Comparison of ENCODE assay signal across 31 mouse cellular contexts in genomic region chr4:126846971-126847370, GRCm38 (mm10).
A peak's percentile ranks its signal among the peaks of the same experiment; 100 is the strongest.
DNase-seq lines count a peak whose midpoint lies in the region; ATAC-seq and TF ChIP-seq lines count a peak whose summit lies in the region.
"Had no signal": no experiment of that assay in that cellular context is flagged by ENCODE, and none has a peak within 500 bp of the region (broad histone marks: within the 10 kb centered on the region; RNA-seq: fewer than 3 reads in every experiment).

No protein-coding gene starts in this region.

- no peak overlapping the region for H3K4me2 ChIP-seq in embryonic facial prominence, embryonic 15.5 days (replicated peaks)
- H3K4me2 ChIP-seq in myocyte (ENCODE audit: low read depth): peak overlapping the region; percentile 24
- H3K4me2 ChIP-seq: embryonic facial prominence, embryonic 12.5 days; forebrain, embryonic 12.5 days; liver, embryonic 12.5 days; midbrain, embryonic 13.5 days had no signal

- H3K4me3 ChIP-seq in embryonic facial prominence, embryonic 15.5 days (replicated peaks): no peak overlapping the region
- no peak overlapping the region for H3K4me3 ChIP-seq in embryonic facial prominence, embryonic 10.5 days
- H3K4me3 ChIP-seq in left cerebral cortex, adult 2 months: no peak overlapping the region
- H3K4me3 ChIP-seq in myocyte: no peak overlapping the region
- H3K4me3 ChIP-seq: embryonic facial prominence, embryonic 12.5 days; erythroblast, embryonic 14.5 days; forebrain, embryonic 12.5 days; hindbrain, embryonic 10.5 days; liver, embryonic 12.5 days; megakaryocyte, embryonic 14.5 days; midbrain, embryonic 13.5 days had no signal

- no peak overlapping the region for H3ac ChIP-seq in myocyte (ENCODE audit: control insufficient read depth, insufficient read length)

- 0 out of 2 replicates have a peak, but pooled peaks have one; percentile 21 for ATAC-seq in embryonic facial prominence, embryonic 15.5 days (ENCODE audit: insufficient number of reproducible peaks, low FRiP score, low TSS enrichment, low read depth)
- ATAC-seq: forebrain, postnatal 0 days; intestine, postnatal 0 days; liver, embryonic 12.5 days; liver, postnatal 0 days; lung, postnatal 0 days; midbrain, embryonic 13.5 days had no signal

- H3K9me3 ChIP-seq in embryonic facial prominence, embryonic 15.5 days (replicated peaks): no peaks in the 10 kb centered on the region
- no peaks in the 10 kb centered on the region for H3K9me3 ChIP-seq in embryonic facial prominence, embryonic 10.5 days
- H3K9me3 ChIP-seq: embryonic facial prominence, embryonic 12.5 days; forebrain, embryonic 12.5 days; G1E; hindbrain, embryonic 10.5 days; liver, embryonic 12.5 days; midbrain, embryonic 13.5 days had no signal

- TF ChIP-seq POLR2A in myocyte (IDR thresholded peaks at IDR 0.05; ENCODE audit: insufficient read length, low read depth): no peak

- DNase-seq in embryonic facial prominence, embryonic 10.5 days (ENCODE audit: low spot score): no peak
- DNase-seq in left cerebral cortex, adult 2 months (ENCODE audit: extremely low spot score in 1 of 2, low spot score in 2 of 2): no peak
- DNase-seq in left cerebral cortex, postnatal 4 days: no peak
- DNase-seq in Muller cell, postnatal 12 days (ENCODE audit: inconsistent ontology term): peak; percentile 53
- no peak for DNase-seq in lung, adult 18-20 months
- DNase-seq: cerebellum, adult 11 months; cerebellum, adult 9-10 months; cerebellum, postnatal 36 days; forebrain, postnatal 0 days; gastrocnemius, postnatal 14 days; heart, postnatal 14 days; kidney, adult 9 months; kidney, postnatal 10 days; liver, postnatal 0 days; lung, postnatal 4 days; right cerebral cortex, postnatal 4 days; thymus, adult 18-20 months; thymus, postnatal 25 days had no signal

- H3K9ac ChIP-seq in embryonic facial prominence, embryonic 15.5 days: no peak overlapping the region
- H3K9ac ChIP-seq: embryonic facial prominence, embryonic 12.5 days; forebrain, embryonic 12.5 days; forebrain, postnatal 0 days; liver, embryonic 12.5 days; liver, postnatal 0 days; midbrain, embryonic 13.5 days had no signal

- H3K36me3 ChIP-seq in embryonic facial prominence, embryonic 15.5 days: peaks cover 58% of the 10 kb centered on the region
- H3K36me3 ChIP-seq in embryonic facial prominence, embryonic 10.5 days (replicated peaks): peaks cover 61% of the 10 kb centered on the region
- H3K36me3 ChIP-seq in myocyte (ENCODE audit: control insufficient read depth, insufficient read depth): no peaks in the 10 kb centered on the region

- H3K4me1 ChIP-seq in embryonic facial prominence, embryonic 15.5 days: 0 out of 2 replicates have a peak, but pooled peaks cover 2% of the 10 kb centered on the region
- H3K4me1 ChIP-seq in embryonic facial prominence, embryonic 10.5 days: peaks cover 4% of the 10 kb centered on the region; the same call in 1 of the 2 replicates
- H3K4me1 ChIP-seq: forebrain, embryonic 12.5 days; hindbrain, embryonic 10.5 days; liver, embryonic 12.5 days; midbrain, embryonic 13.5 days had no signal

- TF ChIP-seq CTCF in left cerebral cortex, adult 2 months (IDR thresholded peaks at IDR 0.05): no peak; the same call in 1 of the 2 replicates

- WGBS in embryonic facial prominence, embryonic 15.5 days: 53% methylated on average over 7 of the region's 7 CpGs
- 68% methylated on average over 7 of the region's 7 CpGs for WGBS in embryonic facial prominence, embryonic 10.5 days

- H3K27me3 ChIP-seq in embryonic facial prominence, embryonic 15.5 days: no peaks in the 10 kb centered on the region
- no peaks in the 10 kb centered on the region for H3K27me3 ChIP-seq in embryonic facial prominence, embryonic 10.5 days (replicated peaks; ENCODE audit: low read depth, poor library complexity, severe bottlenecking)
- H3K27me3 ChIP-seq in myocyte (ENCODE audit: control insufficient read depth, insufficient read depth, insufficient read length): no peaks in the 10 kb centered on the region
- H3K27me3 ChIP-seq: embryonic facial prominence, embryonic 12.5 days; forebrain, embryonic 12.5 days; liver, embryonic 12.5 days; megakaryocyte, embryonic 14.5 days; midbrain, embryonic 13.5 days had no signal

- H3K79me2 ChIP-seq in myocyte (ENCODE audit: control insufficient read depth, insufficient read depth): no peaks in the 10 kb centered on the region

- H3K27ac ChIP-seq in embryonic facial prominence, embryonic 15.5 days (replicated peaks): no peak overlapping the region
- no peak overlapping the region for H3K27ac ChIP-seq in embryonic facial prominence, embryonic 10.5 days (replicated peaks)
- 0 out of 2 replicates have a peak overlapping the region, but pooled peaks have one; percentile 24 for H3K27ac ChIP-seq in left cerebral cortex, adult 2 months
- H3K27ac ChIP-seq: embryonic facial prominence, embryonic 12.5 days; forebrain, embryonic 12.5 days; hindbrain, embryonic 10.5 days; liver, embryonic 12.5 days; midbrain, embryonic 13.5 days; stomach, postnatal 0 days had no signal

- intact Hi-C loops in left cerebral cortex, adult 2 months (cut with DNase I): no loop called here
- intact Hi-C loops in left cerebral cortex, postnatal 4 days (cut with DNase I): loop anchor here (10.0 kb wide), 2 partner anchors 292 to 478 kb away; partner anchors contain the start of gene Clspn

TF ChIP-seq in myocyte, 11 proteins besides CTCF, POLR2A, EP300 and RAD21:
- TF ChIP-seq MYOG (IDR thresholded peaks at IDR 0.05; ENCODE audit: control insufficient read depth in 1 of 3, insufficient read depth in 1 of 3, insufficient read length in 2 of 3, low read depth in 2 of 3) (peak in 1 of 3 experiments; percentile 19), MAX (IDR thresholded peaks at IDR 0.05; ENCODE audit: low read depth) (no peak), E2F4 (IDR thresholded peaks at IDR 0.05; ENCODE audit: insufficient read depth) (no peak), TCF12 (IDR thresholded peaks at IDR 0.05; ENCODE audit: insufficient read depth, poor library complexity, severe bottlenecking) (no peak), POLR2AphosphoS2 (IDR thresholded peaks at IDR 0.05; ENCODE audit: insufficient read length, low read depth) (peak; percentile 49), MYOD1 (IDR thresholded peaks at IDR 0.05; ENCODE audit: control insufficient read depth in 1 of 3, insufficient read length in 2 of 3, low read depth in 2 of 3) (peak in 1 of 3 experiments; percentile 20), SRF (IDR thresholded peaks at IDR 0.05; ENCODE audit: control insufficient read depth, insufficient read length, low read depth) (no peak), TCF3 (IDR thresholded peaks at IDR 0.05; ENCODE audit: insufficient read length, low read depth) (no peak), REST (IDR thresholded peaks at IDR 0.05; ENCODE audit: insufficient read depth, insufficient read length) (no peak), USF1 (IDR thresholded peaks at IDR 0.05; ENCODE audit: low read depth) (no peak), CEBPB (IDR thresholded peaks at IDR 0.05; ENCODE audit: insufficient read depth, poor library complexity, severe bottlenecking) (no peak)
